Mouse (Mus musculus): ENCODE data around the gene Rab4a. TPM values are rescaled to one million over a fixed set of nuclear protein-coding genes. Genes with fewer than 3 reads are reported as not detected.

The Rab4a gene
- polyA plus RNA-seq, 1 experiment from 2014 or later: 76.3 TPM

DNA sequence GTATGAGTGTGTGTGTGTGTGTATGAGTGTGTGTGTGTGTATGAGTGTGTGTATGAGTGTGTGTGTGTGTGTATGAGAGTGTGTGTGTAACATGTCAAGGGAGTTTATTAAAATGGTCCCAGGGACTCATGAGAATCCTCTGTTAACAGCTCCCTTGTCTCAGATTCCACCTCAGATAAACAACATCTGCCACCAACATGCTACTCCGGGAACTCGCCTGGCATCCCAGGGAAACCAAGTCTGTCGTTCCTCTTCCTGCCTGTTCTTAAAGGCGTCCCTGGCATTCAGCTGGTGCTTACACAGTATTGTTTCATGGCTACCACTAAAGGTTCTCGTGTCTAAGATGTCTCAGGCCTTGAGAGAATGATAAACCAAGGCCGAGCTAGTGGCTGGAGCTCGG lies 38.6 kb downstream of the Rab4a start:
- no peaks in the 10 kb centered on the region for H3K4me1 ChIP-seq
- no peak overlapping the region for H3K27ac ChIP-seq
- 89% methylated on average over 7 of the region's 7 CpGs for WGBS

DNA sequence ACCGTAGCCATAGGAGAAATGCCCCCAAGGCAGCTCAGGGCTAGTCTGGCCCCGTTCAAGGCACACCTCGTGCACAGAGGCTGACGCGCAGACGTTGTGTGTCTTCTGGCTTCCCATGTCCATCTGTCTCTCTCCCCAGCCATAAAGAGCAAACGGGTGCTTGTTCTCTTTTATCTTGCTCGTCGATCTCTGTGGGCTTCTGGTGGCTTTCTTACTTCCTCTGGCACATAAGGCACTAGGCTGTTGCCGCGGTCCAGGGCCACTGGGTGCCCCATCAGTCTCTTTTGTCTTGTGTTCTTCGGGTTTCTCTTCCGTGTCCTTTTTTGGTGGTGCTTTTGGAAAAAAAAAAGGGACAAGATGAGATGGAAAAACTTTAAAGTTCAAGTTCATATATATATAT lies 39.3 kb downstream of the Rab4a start:
- Histone ChIP-seq H3K27ac (no peak overlapping the region), H3K4me1 (no peaks in the 10 kb centered on the region), H3K4me3 (no peak overlapping the region), H3K36me3 (replicated peaks) (0 out of 2 replicates have a peak, but pooled peaks cover 3% of the 10 kb centered on the region), H3K9ac (no peak overlapping the region), H3K27me3 (replicated peaks) (no peaks in the 10 kb centered on the region), H3K4me2 (no peak overlapping the region), H3K9me3 (no peaks in the 10 kb centered on the region)
- WGBS: 91% methylated on average over 13 of the region's 13 CpGs
- no peak for ATAC-seq (replicated peaks)

More for the DNA sequence above, 38.6 kb downstream of the Rab4a start:
- Histone ChIP-seq H3K36me3 (replicated peaks) (0 out of 2 replicates have a peak, but pooled peaks cover 3% of the 10 kb centered on the region), H3K27me3 (replicated peaks) (no peaks in the 10 kb centered on the region), H3K4me2 (no peak overlapping the region), H3K4me3 (no peak overlapping the region), H3K9ac (no peak overlapping the region), H3K9me3 (no peaks in the 10 kb centered on the region)
- ATAC-seq (replicated peaks): no peak

DNA sequence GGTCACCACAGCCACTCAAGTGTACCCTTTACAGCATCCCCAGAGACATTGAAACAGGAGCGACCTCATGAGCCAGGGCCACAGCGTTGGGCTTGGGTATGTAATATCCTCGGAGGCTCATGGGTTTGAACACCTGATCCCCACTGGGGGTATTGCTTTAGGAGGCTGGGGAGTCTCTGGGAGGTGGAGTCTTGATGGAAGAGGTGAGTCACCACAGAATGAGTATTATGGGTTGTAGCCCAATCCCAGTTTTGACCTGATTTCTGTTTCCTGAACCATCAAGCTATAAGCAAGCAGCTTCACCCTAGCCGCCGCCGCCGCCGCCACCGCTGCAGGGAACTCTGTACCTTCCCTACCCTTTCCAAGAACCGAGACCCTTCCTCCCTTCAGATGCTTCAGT lies 40.2 kb downstream of the Rab4a start:
- Histone ChIP-seq H3K27ac (no peak overlapping the region), H3K4me1 (no peaks in the 10 kb centered on the region), H3K9ac (no peak overlapping the region), H3K4me3 (no peak overlapping the region), H3K36me3 (replicated peaks) (0 out of 2 replicates have a peak, but pooled peaks cover 2% of the 10 kb centered on the region), H3K4me2 (no peak overlapping the region), H3K9me3 (no peaks in the 10 kb centered on the region), H3K27me3 (replicated peaks) (no peaks in the 10 kb centered on the region)
- ATAC-seq (replicated peaks): no peak
- 92% methylated on average over 10 of the region's 10 CpGs for WGBS

DNA sequence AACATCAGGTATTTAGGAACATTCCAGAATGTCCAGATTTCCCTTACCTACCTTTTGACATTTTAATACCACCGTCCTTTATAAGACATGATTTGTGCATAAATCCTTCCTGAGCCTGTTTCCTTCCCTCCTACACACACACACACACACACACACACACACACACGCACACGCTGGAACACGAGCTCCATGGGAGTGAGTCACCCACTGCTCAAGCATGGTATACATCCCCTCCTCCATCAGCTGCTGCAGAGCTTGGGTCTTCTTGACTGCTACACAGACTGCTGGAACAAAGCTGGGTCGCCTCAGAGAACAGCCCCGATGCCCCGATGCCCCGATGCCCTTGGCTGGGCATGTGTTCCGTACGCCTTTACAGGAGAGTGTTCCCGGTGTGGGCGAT lies 40.7 kb downstream of the Rab4a start:
- Histone ChIP-seq H3K27ac (no peak overlapping the region), H3K9ac (no peak overlapping the region), H3K9me3 (no peaks in the 10 kb centered on the region), H3K4me3 (no peak overlapping the region), H3K4me2 (no peak overlapping the region), H3K4me1 (no peaks in the 10 kb centered on the region), H3K36me3 (replicated peaks) (no peaks in the 10 kb centered on the region), H3K27me3 (replicated peaks) (no peaks in the 10 kb centered on the region)
- no peak for ATAC-seq (replicated peaks)
- 93% methylated on average over 12 of the region's 12 CpGs for WGBS

DNA sequence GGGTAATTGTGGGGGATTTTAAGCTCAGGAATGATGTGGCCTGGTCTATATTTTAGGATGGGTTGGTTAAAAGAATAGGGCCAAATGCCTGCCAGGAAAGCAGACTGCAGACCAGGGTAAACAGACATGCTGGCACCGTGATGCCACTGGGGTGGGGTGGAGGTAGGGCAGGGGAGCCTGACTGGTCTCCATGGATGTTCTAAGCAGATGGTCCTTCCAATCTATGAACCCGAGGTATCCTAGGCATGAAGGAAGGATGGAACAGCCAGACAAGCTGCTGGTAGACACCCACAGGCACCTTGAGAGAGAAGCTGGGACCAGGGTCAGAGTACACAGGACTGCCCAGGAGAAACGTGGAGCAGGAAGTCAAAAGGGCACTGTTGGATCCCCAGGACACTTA lies 41.8 kb downstream of the Rab4a start:
- no peak overlapping the region for H3K4me2 ChIP-seq
- no peaks in the 10 kb centered on the region for H3K9me3 ChIP-seq
- no peak overlapping the region for H3K9ac ChIP-seq
- H3K27me3 ChIP-seq (replicated peaks): no peaks in the 10 kb centered on the region
- no peak overlapping the region for H3K4me3 ChIP-seq
- H3K27ac ChIP-seq: no peak overlapping the region
- no peak for ATAC-seq (replicated peaks)
- no peaks in the 10 kb centered on the region for H3K4me1 ChIP-seq
- no peaks in the 10 kb centered on the region for H3K36me3 ChIP-seq (replicated peaks)
- 70% methylated on average over 3 of the region's 3 CpGs for WGBS

DNA sequence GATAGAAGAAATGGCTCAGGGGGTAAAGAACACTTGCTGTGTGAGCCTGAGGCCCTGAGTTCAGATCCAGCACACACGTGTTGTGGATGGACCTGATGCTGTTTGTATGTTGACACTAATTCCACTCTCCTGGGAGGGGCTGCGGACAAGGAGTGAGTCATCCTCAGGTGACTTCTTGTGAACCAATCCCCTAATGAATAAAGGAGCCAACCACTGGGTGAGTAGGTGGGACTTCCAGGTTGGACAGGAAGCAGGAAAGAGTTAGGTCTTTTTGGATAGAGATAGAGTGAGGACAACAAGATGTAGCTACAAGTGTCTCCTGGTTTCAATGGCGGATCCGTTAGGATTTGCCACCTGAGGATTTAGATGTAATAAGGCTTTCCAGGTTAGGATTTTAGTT lies 43.6 kb downstream of the Rab4a start:
- H3K4me1 ChIP-seq: no peaks in the 10 kb centered on the region
- no peak for ATAC-seq (replicated peaks)
- H3K27me3 ChIP-seq (replicated peaks): no peaks in the 10 kb centered on the region
- no peak overlapping the region for H3K27ac ChIP-seq
- no peak overlapping the region for H3K4me3 ChIP-seq
- 90% methylated on average over 4 of the region's 4 CpGs for WGBS
- H3K9ac ChIP-seq: no peak overlapping the region
- no peak overlapping the region for H3K4me2 ChIP-seq
- no peaks in the 10 kb centered on the region for H3K36me3 ChIP-seq (replicated peaks)
- no peaks in the 10 kb centered on the region for H3K9me3 ChIP-seq

DNA sequence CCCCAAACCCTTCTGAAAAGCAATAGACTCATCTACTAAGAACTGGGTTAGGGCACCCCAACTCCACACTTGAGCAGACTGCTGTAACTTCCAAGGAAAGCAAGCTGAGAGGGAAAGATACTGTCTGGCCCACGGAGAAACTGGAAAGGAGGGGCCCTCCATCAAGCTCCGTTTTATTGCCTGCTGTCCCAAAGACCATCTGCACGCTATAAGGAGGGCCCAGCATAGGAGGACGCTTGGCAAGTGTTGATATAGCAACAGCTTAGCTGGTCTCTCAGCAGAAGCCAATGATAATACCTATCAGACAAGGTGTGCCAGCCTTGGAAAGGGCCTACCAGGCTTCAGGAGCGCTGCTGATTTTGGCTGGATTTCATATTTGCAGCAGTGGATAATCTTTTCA lies 45.8 kb downstream of the Rab4a start:
- Histone ChIP-seq H3K36me3 (replicated peaks) (no peaks in the 10 kb centered on the region), H3K27me3 (replicated peaks) (no peaks in the 10 kb centered on the region), H3K4me3 (no peak overlapping the region), H3K9me3 (no peaks in the 10 kb centered on the region), H3K4me1 (no peaks in the 10 kb centered on the region), H3K9ac (no peak overlapping the region), H3K4me2 (no peak overlapping the region), H3K27ac (no peak overlapping the region)
- WGBS: 68% methylated on average over 5 of the region's 5 CpGs
- no peak for ATAC-seq (replicated peaks)

DNA sequence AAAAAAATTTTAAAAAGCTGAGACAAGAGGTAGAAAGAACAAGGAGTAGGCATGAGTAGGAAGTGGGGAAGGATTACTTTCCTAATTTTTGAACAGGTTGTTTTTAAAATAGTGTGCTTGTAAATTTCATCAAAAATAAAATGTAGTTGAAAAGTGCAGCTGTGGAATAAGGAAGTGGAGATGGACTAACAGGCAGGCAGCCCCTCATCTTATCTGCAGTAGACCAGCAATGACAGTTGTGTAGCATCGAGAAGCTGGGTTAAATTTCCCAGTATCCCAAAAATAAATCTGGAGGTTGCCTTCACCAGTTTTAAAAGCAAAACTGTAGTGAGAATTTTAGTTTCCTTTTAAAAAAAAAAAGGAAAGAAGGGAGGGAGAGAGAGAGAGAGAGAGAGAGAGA lies 48.5 kb downstream of the Rab4a start:
- no peak overlapping the region for H3K4me3 ChIP-seq
- no peaks in the 10 kb centered on the region for H3K27me3 ChIP-seq (replicated peaks)
- 93% methylated on average over 1 of the region's 1 CpGs for WGBS

DNA sequence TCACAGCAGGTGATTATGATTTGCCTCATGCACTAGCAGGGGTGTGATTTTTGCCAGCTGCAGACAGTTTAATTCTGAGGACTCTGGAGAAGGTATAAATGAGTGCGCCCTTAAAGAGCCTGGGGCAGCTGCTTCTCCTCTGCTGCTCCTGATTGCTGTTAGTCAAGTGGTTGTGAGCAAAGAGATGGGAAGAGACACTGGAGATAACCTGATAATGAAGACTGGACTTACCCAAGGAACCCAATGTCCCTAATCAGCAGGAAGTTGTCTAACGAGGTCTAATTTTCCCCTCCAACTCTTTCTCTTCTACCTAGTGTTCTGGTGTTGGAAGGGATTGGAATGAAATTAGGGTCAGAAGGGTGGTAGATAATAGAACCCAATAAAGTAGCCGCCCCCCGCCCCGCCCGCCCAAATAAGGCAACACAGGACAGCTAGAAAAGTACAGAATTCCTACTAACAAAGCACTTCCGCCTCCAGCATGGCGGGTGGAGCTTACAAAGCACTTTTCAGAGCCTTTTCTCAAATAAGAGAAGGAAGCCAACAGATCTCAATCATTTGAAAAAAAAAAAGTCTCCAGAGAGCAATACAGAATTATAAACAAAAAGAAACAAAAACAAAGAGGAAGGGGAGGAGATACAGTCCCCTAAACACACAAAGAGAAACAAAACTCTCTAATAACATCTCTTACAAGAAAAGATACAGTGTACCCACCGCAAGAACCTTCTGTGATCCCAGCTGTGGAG lies 49.1 kb downstream of the Rab4a start:
- WGBS: 88% methylated on average over 9 of the region's 9 CpGs
- Histone ChIP-seq H3K4me3 (no peak overlapping the region), H3K4me2 (no peak overlapping the region)

More for the DNA sequence above, 48.5 kb downstream of the Rab4a start:
- no peak overlapping the region for H3K9ac ChIP-seq
- H3K27ac ChIP-seq: no peak overlapping the region
- ATAC-seq (replicated peaks): no peak
- no peak overlapping the region for H3K4me2 ChIP-seq
- no peaks in the 10 kb centered on the region for H3K9me3 ChIP-seq
- peaks cover 14% of the 10 kb centered on the region for H3K4me1 ChIP-seq
- H3K36me3 ChIP-seq (replicated peaks): no peaks in the 10 kb centered on the region

DNA sequence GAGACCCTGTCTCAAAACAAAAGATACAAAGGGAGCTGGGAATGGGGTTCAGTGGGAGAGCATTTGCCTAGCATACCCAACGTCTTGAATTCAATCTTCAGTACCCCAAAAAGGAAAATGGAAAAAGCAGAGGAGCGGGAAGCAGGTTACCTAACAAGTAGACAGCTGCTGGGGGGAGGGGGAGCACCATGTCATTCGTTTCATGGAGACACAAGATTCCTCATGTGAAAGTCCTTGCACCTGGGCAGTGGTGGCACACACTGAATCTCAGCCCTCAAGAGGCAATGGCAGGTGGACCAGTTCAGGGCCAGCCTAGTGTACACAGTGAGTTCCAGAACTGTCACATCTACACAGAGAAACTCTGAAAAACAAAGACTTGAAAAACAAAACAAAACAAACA lies 51.6 kb downstream of the Rab4a start:
- H3K27ac ChIP-seq: no peak overlapping the region
- WGBS: 70% methylated on average over 3 of the region's 3 CpGs
- no peaks in the 10 kb centered on the region for H3K9me3 ChIP-seq
- H3K27me3 ChIP-seq (replicated peaks): no peaks in the 10 kb centered on the region
- no peak overlapping the region for H3K9ac ChIP-seq
- peaks cover 14% of the 10 kb centered on the region for H3K4me1 ChIP-seq
- H3K4me3 ChIP-seq: no peak overlapping the region
- no peaks in the 10 kb centered on the region for H3K36me3 ChIP-seq (replicated peaks)
- H3K4me2 ChIP-seq: no peak overlapping the region
- no peak for ATAC-seq (replicated peaks)

More for the DNA sequence above, 49.1 kb downstream of the Rab4a start:
- no peak for ATAC-seq (replicated peaks)
- Histone ChIP-seq H3K9me3 (no peaks in the 10 kb centered on the region), H3K27me3 (replicated peaks) (no peaks in the 10 kb centered on the region), H3K9ac (no peak overlapping the region), H3K36me3 (replicated peaks) (no peaks in the 10 kb centered on the region), H3K4me1 (peaks cover 14% of the 10 kb centered on the region), H3K27ac (no peak overlapping the region)

DNA sequence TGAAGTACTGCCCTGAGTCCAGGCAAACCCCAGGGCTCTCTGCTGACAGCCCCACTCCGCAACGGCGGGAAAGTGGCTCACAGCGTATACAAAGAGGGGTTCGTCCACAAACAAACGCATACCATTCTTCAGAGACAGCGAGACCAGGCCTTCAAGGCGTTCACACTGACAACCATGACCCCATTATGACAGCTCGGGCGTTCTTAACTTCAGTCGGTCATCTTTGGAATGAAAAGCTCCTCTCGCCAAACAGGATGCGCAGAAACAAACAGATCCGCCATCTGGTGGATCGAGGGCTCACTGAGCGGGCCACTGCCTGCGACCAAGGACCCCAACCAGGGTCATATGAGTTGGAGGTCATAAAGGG lies 52.8 kb downstream of the Rab4a start:
- no peaks in the 10 kb centered on the region for H3K9me3 ChIP-seq
- H3K36me3 ChIP-seq (replicated peaks): no peaks in the 10 kb centered on the region
- H3K27me3 ChIP-seq (replicated peaks): 0 out of 2 replicates have a peak, but pooled peaks cover 4% of the 10 kb centered on the region
- peak; percentile 27 for ATAC-seq (replicated peaks)
- WGBS: under 1% methylated on average over 17 of the region's 17 CpGs
- H3K4me1 ChIP-seq: peaks cover 14% of the 10 kb centered on the region
- H3K4me3 ChIP-seq: peak overlapping the region; percentile 96
- peak overlapping the region; percentile 87 for H3K27ac ChIP-seq
- peak overlapping the region; percentile 86 for H3K4me2 ChIP-seq
- H3K9ac ChIP-seq: peak overlapping the region; percentile 89

DNA sequence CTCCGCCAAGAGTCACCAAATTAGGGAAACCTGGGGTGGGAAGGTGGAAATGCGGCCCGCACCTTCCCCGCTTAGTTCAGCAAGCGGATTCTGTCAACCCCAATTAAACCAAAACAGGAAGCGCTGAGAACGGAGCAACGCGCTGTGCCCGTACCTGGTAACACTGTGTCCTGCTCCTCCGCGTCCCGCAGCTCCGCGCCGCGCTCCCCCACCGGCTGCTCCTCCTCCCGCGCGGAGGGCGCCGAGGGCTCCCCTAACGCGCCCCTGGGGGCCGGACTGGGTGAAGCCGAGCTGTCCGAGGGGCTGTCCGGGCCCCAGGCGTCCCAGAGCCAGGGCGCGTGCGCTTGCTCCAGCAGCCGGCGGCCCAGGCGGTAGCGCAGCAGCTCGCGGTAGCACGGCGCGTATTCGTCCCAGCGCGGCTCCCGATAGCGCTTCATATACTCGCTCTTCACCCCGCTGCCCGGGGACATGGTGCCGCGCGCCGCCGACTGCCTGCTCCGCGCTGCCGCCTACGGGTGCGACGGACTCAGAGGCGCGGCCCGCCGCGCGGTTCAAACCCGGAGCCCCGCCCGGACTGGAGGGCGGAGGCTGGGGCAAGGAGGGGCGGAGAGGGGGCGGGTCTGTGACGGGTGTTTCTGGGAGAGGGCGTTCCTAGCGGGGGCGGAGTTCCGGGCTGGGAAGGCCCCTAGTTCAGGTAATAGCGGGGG lies 53.3 kb downstream of the Rab4a start:
- peak overlapping the region; percentile 89 for H3K9ac ChIP-seq
- under 1% methylated on average over 72 of the region's 79 CpGs for WGBS

More for the DNA sequence above, 53.3 kb downstream of the Rab4a start:
- peaks cover 16% of the 10 kb centered on the region for H3K4me1 ChIP-seq
- H3K27ac ChIP-seq: peak overlapping the region; percentile 87
- no peaks in the 10 kb centered on the region for H3K9me3 ChIP-seq
- peak overlapping the region; percentile 96 for H3K4me3 ChIP-seq
- H3K36me3 ChIP-seq (replicated peaks): no peaks in the 10 kb centered on the region
- peak overlapping the region; percentile 86 for H3K4me2 ChIP-seq
- H3K27me3 ChIP-seq (replicated peaks): 0 out of 2 replicates have a peak, but pooled peaks cover 4% of the 10 kb centered on the region
- ATAC-seq (replicated peaks): peak; percentile 95
